Mouse (Mus musculus) gastrocnemius, postnatal 25 days (tissue): ENCODE data around the gene Arl2bp. TPM values are rescaled to one million over a fixed set of nuclear protein-coding genes. Genes with fewer than 3 reads are reported as not detected.

ENCODE experiments used
- total RNA-seq, 2 experiments: library from RNA; stranded (reverse); gene quantifications; 1 replicate in 1 of 2; 2 replicates in 1 of 2; pipeline ENCODE4 v1.2.3; 2021

The Arl2bp gene
- total RNA-seq, 2 experiments from 2014 or later, result 53.1 to 59.0 TPM

Other genes with a start within 250 kb of the Arl2bp start
- gene Nlrc5, start 232.2 kb upstream of the Arl2bp start, total RNA-seq, result 1 to 10 TPM in 1 of 2 experiments, under 1 TPM in 1; 0.20 to 1.3 TPM
- gene Cpne2, start 133.6 kb upstream of the Arl2bp start, total RNA-seq, result 1 to 10 TPM; 5.1 to 9.8 TPM
- 1 to 10 TPM; 7.9 to 8.3 TPM for gene Rspry1, start 64.7 kb upstream of the Arl2bp start, total RNA-seq
- gene Fam192a, start 64.6 kb upstream of the Arl2bp start, total RNA-seq, result 10 to 100 TPM; 16.7 to 18.7 TPM
- 1 to 10 TPM; 2.8 to 3.0 TPM for gene Pllp, start 29.7 kb downstream of the Arl2bp start, total RNA-seq
- gene Ccl22, start 79.0 kb downstream of the Arl2bp start, total RNA-seq, result not detected
- gene Cx3cl1, start 105.4 kb downstream of the Arl2bp start, total RNA-seq, result 1 to 10 TPM in 1 of 2 experiments, under 1 TPM in 1; 0.82 to 1.4 TPM
- not detected for gene Ccl17, start 143.9 kb downstream of the Arl2bp start, total RNA-seq
- 100 to 1,000 TPM; 376 to 381 TPM for gene Coq9, start 171.7 kb downstream of the Arl2bp start, total RNA-seq
- gene Ciapin1, start 171.8 kb downstream of the Arl2bp start, total RNA-seq, result 10 to 100 TPM; 38.4 to 45.3 TPM
- 10 to 100 TPM; 42.9 to 44.1 TPM for gene Polr2c, start 190.8 kb downstream of the Arl2bp start, total RNA-seq
- gene Dok4, start 209.7 kb downstream of the Arl2bp start, total RNA-seq, result 1 to 10 TPM; 4.7 to 5.1 TPM